Mouse (Mus musculus) adrenal gland, postnatal 25 days (tissue): ENCODE results near the gene Hip1. TPM values are rescaled to one million over a fixed set of nuclear protein-coding genes. Genes with fewer than 3 reads are reported as not detected.

Source experiments
- DNase-seq: peaks from one replicate; pipeline ENCODE4 v3.0.0; 2021; ENCODE audit warnings: mixed read lengths
- total RNA-seq: library from RNA; stranded (reverse); gene quantifications from 2 replicates; pipeline ENCODE4 v1.2.3, GENCODE M21; 2021

Gene Hip1
- total RNA-seq, 1 experiment from 2014 or later = 27.1 TPM

GRCm38 (mm10) chr5:135531306-135531845 is 13.5 kb downstream of the Hip1 start:
- peak; percentile 34 for DNase-seq

DNA sequence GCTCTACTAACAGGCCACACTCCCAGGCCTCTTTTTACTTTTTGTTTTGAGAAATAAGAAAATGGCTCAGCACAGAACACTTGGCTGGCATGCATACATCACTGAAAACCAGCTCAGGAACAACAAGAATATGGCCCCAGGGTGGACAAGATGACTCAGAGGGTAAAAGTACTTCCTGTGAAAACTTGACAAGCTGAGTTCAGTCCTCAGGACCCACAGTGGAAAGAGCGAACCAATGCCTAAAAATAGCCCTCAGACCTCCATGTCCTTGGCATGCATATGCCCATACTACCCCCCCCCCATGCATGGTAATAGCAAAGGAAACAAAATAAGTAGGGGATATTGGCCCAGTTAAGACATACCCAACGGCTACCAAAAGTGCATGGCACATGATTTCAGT is 15.0 kb downstream of the Hip1 start:
- no peak for DNase-seq

DNA sequence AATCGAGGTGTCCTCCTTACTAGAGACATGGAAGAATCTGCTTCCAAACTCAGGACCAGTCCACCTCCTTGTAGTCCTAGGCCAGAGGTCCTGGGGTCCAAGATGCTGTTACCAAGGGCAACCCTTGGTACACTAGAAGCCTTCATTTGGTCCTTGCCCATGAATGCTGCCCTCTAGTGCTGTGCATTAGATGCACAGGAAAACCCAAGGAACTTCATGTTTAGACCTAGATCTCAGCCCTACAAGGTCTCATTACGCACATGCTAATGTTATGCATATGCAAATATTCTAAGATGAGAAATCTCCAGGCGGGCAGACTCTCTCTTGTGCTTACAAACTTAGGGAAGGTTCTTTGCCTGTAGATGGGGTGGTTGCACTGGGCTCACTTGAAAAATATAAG is 15.6 kb downstream of the Hip1 start:
- DNase-seq = no peak

GRCm38 (mm10) chr5:135527986-135528385 is 16.9 kb downstream of the Hip1 start:
- peak; percentile 22 for DNase-seq

DNA sequence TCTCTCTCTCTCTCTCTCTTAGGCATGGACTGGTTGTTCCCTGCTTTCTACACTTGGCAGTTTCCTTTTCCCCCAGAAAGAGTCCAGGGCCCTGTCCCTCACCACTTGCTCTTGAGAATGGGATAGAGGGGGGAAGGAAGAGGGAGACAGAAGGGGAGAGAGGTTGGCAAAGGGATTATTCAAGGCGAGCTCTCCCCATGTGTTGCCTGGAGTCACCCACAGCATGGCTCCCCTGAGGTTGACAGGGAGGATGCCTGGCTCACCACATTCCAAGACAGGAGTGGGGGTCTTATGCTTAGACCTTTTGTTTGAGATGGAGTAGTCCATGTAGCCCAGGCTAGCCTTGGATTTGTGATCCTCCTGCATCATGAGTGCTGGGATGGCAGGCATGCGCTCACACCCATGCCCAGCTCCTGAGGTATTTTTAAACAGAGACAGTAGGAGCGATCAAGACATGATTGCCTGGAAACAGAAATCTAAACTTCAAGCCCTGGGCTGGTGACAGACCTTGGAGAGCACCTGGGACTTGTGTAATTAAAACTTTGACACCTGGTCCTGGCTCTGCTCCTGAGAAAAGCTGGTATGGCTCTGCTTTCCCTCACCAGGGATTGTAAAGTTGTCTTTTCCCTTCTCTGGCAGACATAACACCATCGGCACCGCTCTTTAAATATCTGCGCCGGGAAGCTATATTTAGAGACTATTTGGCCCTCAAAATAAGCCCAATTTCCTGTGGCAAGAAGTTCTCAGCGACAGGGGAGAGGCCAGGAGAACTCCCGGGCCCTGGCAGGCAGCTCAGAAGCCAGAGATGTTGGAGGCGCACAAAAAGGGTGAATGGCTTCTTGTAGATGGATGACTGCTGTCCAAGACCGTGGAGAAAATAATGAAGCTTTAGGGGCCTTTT is 20.0 kb downstream of the Hip1 start:
- DNase-seq = no peak

- DNase-seq = no peak
These were observed 20.8 kb downstream of the Hip1 start for GRCm38 (mm10) chr5:135524087-135524486.

- DNase-seq = peak; percentile 65
These were observed 22.7 kb downstream of the Hip1 start for GRCm38 (mm10) chr5:135522111-135522722.

DNA sequence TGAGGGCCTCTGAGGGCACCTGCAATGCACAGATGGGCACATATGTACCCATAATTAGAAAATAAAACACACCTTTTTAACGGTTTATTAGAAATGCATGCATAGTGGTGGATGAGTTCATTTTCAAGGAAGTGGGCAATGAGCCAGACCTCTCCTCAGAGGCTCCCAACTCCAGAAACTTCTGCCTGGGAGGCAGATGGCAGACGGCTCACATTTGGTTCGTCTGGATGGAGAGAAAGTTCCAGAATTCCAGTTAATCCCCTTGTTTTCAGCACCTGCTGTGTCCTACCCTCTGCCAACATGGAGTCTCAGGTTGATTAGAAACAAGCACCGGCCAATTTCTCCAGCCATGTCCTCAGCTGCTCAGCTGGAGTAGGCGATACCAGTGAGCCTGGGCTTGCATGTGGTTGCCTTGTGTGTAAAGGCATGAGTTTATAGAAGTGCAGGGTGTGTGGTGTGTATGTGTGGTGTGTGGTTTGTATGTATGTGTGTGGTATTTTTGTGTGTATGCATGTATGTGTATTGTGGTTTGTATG is 27.5 kb downstream of the Hip1 start:
- no peak for DNase-seq

GRCm38 (mm10) chr5:135513131-135513530 is 31.8 kb downstream of the Hip1 start:
- DNase-seq = no peak

- DNase-seq = no peak
These were observed 33.8 kb downstream of the Hip1 start for GRCm38 (mm10) chr5:135511105-135511504.

- DNase-seq = peak; percentile 33
These were observed 36.6 kb downstream of the Hip1 start for GRCm38 (mm10) chr5:135508284-135508683.

- DNase-seq = no peak
These were observed 37.2 kb downstream of the Hip1 start for GRCm38 (mm10) chr5:135507561-135508273.

GRCm38 (mm10) chr5:135505442-135505841 is 39.5 kb downstream of the Hip1 start:
- no peak for DNase-seq

DNA sequence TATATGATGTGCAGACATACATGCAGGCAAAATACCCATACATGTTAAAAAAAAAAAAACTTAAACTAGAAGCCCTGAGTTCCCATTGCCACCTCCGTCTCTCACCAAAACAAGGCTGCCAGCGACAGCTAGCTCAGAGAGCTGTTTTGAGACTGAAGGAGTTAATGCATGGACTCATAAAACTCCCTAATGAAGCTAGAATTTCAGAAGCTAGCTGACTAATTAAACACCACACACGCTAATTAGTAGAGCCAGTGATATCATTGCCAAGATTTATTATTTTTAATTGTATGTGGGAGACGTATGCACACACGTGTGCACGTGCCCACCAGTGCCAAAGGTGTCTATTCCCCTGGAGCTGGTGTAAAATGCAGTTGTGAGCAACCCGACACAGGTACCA is 42.0 kb downstream of the Hip1 start:
- DNase-seq = no peak

DNA sequence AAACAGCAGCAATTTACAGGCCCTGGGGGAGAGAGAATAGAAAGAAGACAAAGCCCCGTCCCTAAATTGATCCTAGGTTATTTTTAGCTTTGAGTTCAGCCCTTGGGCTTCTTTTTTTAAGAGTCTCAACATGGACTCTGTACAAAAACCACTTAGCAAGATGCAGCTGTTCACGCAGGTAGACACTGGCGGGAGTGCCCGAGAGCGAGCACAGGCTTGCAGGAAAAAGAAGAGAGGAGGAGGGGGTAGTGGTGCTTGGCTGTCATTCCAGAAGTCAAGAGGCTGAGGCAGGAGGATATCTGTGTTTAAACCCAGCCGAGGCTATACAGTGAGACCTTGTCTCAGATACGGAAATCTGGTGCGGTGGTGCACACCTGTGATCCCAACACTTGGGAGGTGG is 42.9 kb downstream of the Hip1 start:
- DNase-seq = no peak

GRCm38 (mm10) chr5:135498914-135499313 is 46.0 kb downstream of the Hip1 start:
- DNase-seq = no peak

GRCm38 (mm10) chr5:135497347-135497955 is 47.5 kb downstream of the Hip1 start:
- DNase-seq = no peak

- DNase-seq = no peak
These were observed 48.4 kb downstream of the Hip1 start for GRCm38 (mm10) chr5:135496489-135496888.

- DNase-seq = no peak
These were observed 49.4 kb downstream of the Hip1 start for GRCm38 (mm10) chr5:135495471-135495870.

DNA sequence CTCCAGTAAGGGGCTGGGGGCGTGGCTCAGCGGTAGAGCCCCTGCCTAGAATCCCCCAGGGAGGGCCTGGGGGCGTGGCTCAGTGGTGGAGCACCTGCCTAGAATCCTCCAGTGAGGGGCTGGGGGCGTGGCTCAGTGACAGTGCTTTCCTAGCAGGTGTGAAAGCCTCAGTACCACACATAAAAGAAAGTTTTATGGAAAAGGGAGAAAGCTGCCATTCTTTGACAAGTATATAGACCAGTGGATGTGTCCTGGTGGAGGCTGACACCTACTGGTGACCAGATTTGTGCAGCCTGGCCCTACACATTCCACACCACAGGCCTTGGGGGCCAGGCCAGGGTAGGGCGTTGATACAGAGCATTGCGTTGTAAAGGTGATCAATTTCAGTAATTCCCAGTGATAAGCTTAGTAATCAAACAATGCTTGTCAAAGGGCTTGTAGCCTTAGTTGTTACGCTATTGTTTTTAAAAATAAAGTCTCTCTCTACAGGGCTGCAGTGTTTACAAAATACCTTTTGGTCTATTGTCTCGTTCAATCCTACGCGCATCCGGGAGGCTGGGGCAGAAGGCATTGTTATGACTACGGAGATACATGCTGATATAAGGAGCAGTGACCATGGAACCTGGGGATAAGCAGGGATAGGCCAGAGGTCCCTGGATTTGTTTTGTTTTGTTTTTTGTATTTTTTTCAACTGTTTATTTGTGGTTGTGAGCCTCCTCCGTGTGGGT is 50.6 kb downstream of the Hip1 start:
- DNase-seq = peak; percentile 32

DNA sequence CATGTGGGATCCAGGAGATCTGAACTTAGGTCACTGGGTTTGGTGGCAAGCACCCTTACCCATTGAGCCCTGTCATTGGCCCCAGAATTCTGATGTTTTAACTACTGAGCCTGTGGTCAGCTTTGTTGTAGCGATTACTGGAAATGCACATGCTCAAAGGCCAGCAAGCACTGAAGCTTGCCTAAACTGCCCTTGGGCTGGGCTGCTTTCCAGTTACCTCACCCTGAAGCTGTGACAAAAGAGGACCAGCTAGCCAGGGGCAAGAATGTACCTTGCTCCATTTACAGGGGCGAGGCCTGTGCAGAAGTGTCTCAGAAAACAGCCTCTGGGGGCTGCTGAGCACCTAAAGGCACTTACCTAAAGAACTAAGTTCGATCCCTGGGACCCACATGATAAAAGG is 51.8 kb downstream of the Hip1 start:
- no peak for DNase-seq
